Mouse (Mus musculus) heart, postnatal 25 days (tissue): ENCODE results near the gene Cracr2a. TPM values are rescaled to one million over a fixed set of nuclear protein-coding genes. Genes with fewer than 3 reads are reported as not detected.
A peak's percentile ranks its signal among the peaks of the same experiment; 100 is the strongest.
"Not testable (repeated sequence)": the region's sequence is repeated elsewhere in the genome, so short reads cannot be mapped to it uniquely, and the experiment has no call there.

Source experiments
- DNase-seq: peaks from one replicate; pipeline ENCODE4 v3.0.0; 2022; ENCODE audit warnings: low spot score
- intact Hi-C: fragments of 180-260 bp; cut with DNase I; formaldehyde crosslinking; loops from one replicate; pipeline ENCODE4 v1.15.1; 2025
- total RNA-seq, 2 experiments: library from RNA; stranded (reverse); gene quantifications; 2 replicates each; pipeline ENCODE4 v1.2.3; 2021

Gene Cracr2a
- total RNA-seq: 1 to 10 TPM; 1.5 to 1.6 TPM

- intact Hi-C loops: no loop called here
- DNase-seq: peak; percentile 69
These were observed at the start of gene Cracr2a for GRCm38 (mm10) chr6:127561231-127562020. Gene Cracr2a, plus strand, starts transcription at chr6:127561338.

- intact Hi-C loops, DNase-seq: not testable (repeated sequence)
These were observed 47.4 kb upstream of the Cracr2a start for GRCm38 (mm10) chr6:127513776-127514175.

- intact Hi-C loops: no loop called here
These were observed 40.0 kb upstream of the Cracr2a start for GRCm38 (mm10) chr6:127521176-127521575.

GRCm38 (mm10) chr6:127522326-127522725 is 38.8 kb upstream of the Cracr2a start:
- no peak for DNase-seq
- intact Hi-C loops: no loop called here

More at GRCm38 (mm10) chr6:127521176-127521575, 40.0 kb upstream of the Cracr2a start:
- no peak for DNase-seq

- no peak for DNase-seq
- intact Hi-C loops: no loop called here
These were observed 36.7 kb upstream of the Cracr2a start for GRCm38 (mm10) chr6:127524442-127524841.

GRCm38 (mm10) chr6:127528625-127529024 is 32.5 kb upstream of the Cracr2a start:
- intact Hi-C loops: no loop called here
- DNase-seq: no peak

GRCm38 (mm10) chr6:127529451-127529850 is 31.7 kb upstream of the Cracr2a start:
- intact Hi-C loops: no loop called here
- DNase-seq: peak; percentile 53

GRCm38 (mm10) chr6:127530206-127530605 is 30.9 kb upstream of the Cracr2a start:
- DNase-seq: no peak
- intact Hi-C loops: no loop called here

- no peak for DNase-seq
- intact Hi-C loops: no loop called here
These were observed 29.5 kb upstream of the Cracr2a start for GRCm38 (mm10) chr6:127531412-127532205.

- DNase-seq: no peak
- intact Hi-C loops: no loop called here
These were observed 28.8 kb upstream of the Cracr2a start for GRCm38 (mm10) chr6:127532304-127532703.

- intact Hi-C loops: no loop called here
- DNase-seq: no peak
These were observed 27.4 kb upstream of the Cracr2a start for GRCm38 (mm10) chr6:127533766-127534165.

- DNase-seq: no peak
- intact Hi-C loops: no loop called here
These were observed 24.1 kb upstream of the Cracr2a start for GRCm38 (mm10) chr6:127537035-127537434.

- no peak for DNase-seq
- intact Hi-C loops: no loop called here
These were observed 23.0 kb upstream of the Cracr2a start for GRCm38 (mm10) chr6:127538118-127538517.

- intact Hi-C loops: no loop called here
- DNase-seq: no peak
These were observed 21.9 kb upstream of the Cracr2a start for GRCm38 (mm10) chr6:127539226-127539625.

- no peak for DNase-seq
- intact Hi-C loops: loop anchor here (5.0 kb wide), 2 partner anchors 383 to 403 kb away; no protein-coding TSS in a partner anchor
These were observed 21.5 kb upstream of the Cracr2a start for GRCm38 (mm10) chr6:127539659-127540058.

- intact Hi-C loops: loop anchor here (5.0 kb wide), 2 partner anchors 382 to 402 kb away; no protein-coding TSS in a partner anchor
- no peak for DNase-seq
These were observed 20.6 kb upstream of the Cracr2a start for GRCm38 (mm10) chr6:127540517-127540916.

GRCm38 (mm10) chr6:127541617-127542374 is 19.3 kb upstream of the Cracr2a start:
- DNase-seq: no peak
- intact Hi-C loops: loop anchor here (1.0 to 5.0 kb wide), 3 partner anchors 42 to 401 kb away; no protein-coding TSS in a partner anchor

GRCm38 (mm10) chr6:127546676-127547075 is 14.5 kb upstream of the Cracr2a start:
- DNase-seq: peak; percentile 29
- intact Hi-C loops: no loop called here

GRCm38 (mm10) chr6:127552940-127553339 is 8.2 kb upstream of the Cracr2a start:
- no peak for DNase-seq
- intact Hi-C loops: no loop called here

GRCm38 (mm10) chr6:127555553-127555952 is 5.6 kb upstream of the Cracr2a start:
- no peak for DNase-seq
- intact Hi-C loops: no loop called here
